Mouse (Mus musculus) bone marrow, adult 2 months (tissue): ENCODE data around the gene Cldn24.

ENCODE experiments used
- CTCF ChIP-seq: fragments of 200-500 bp; IDR thresholded peaks from 2 replicates; pipeline ENCODE4 v1.5.1; 2011; ENCODE audit warnings: low read length, control low read depth; ENCODE audit not compliant: control insufficient read depth, insufficient read depth
- POLR2A ChIP-seq: fragments of 200-500 bp; IDR thresholded peaks from 2 replicates; pipeline ENCODE4 v1.6.1; 2011; ENCODE audit warnings: low read depth, mild to moderate bottlenecking, control low read depth, low read length, borderline replicate concordance; ENCODE audit not compliant: control insufficient read depth

DNA sequence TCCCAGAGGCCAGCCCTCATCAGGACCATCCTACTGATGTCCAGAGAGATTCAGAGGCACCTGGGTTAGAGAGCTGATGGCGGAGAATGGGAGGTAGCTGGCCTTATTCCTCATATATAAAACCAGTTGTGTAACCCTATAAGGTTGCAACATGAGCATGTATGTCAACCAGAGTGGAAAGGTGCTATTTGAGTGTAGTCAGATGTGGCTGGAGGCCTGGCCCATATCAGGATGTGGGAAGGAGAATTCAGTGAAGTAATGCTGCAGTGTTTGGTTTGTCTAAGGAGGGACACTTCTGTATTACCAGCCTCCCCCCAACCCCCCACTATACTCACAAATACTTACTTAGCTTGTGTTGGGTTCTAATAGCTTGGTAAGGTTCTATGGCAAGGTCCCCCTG is 17.7 kb upstream of the Cldn24 start:
- no peak for TF ChIP-seq POLR2A
- no peak for TF ChIP-seq CTCF
